Mouse (Mus musculus): Measurements from ENCODE around the gene Itgax. TPM values are rescaled to one million over a fixed set of nuclear protein-coding genes. Genes with fewer than 3 reads are reported as not detected.
"Not testable (repeated sequence)": the region's sequence is repeated elsewhere in the genome, so short reads cannot be mapped to it uniquely, and the experiment has no call there.

Gene Itgax
- polyA plus RNA-seq, 1 experiment from 2014 or later = not detected

DNA sequence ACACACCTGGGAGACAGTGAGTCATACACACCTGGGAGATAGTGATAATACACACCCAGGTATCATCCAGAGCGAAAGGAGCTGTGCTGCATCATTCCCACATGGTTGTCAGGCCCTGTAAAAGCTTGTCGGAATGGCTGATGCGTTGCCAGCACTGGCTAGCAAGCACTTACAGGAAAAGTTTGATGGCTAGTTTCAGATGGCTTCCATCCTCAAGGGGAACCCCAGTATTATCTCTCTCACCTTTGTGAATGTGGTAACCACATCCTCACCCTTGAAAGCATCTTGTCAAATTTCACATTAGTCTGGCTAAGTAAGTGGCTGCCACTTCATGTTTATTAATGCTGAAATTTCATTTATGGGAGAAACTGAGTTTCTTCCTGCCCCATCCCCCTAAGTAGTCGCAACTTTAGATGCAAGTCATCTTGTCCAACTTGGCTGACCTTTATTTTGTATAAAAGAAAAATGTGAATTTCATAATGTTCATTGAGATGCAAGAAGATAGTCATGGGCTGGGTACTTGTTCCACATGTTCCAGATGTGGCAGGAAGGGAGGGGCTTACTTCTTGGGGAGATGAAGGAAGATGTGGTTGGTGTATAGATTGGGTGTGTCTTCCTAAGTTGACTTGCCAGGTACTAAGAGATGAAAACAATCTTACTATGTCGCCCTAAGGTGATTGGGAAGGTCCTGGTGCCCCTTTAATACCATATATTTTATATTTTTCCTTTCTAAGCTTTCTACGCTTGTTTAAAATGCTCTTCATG lies 9.4 kb upstream of the Itgax start:
- no peaks in the 10 kb centered on the region for H3K36me3 ChIP-seq
- H3K27me3 ChIP-seq (ENCODE audit: low read depth, poor library complexity, severe bottlenecking) = no peaks in the 10 kb centered on the region
- no peaks in the 10 kb centered on the region for H3K4me1 ChIP-seq
- H3K9me3 ChIP-seq (replicated peaks) = no peaks in the 10 kb centered on the region
- no peak for DNase-seq (ENCODE audit: low spot score)
- H3K4me3 ChIP-seq = no peak overlapping the region
- 85% methylated on average over 6 of the region's 6 CpGs for WGBS
- H3K27ac ChIP-seq (replicated peaks) = no peak overlapping the region

DNA sequence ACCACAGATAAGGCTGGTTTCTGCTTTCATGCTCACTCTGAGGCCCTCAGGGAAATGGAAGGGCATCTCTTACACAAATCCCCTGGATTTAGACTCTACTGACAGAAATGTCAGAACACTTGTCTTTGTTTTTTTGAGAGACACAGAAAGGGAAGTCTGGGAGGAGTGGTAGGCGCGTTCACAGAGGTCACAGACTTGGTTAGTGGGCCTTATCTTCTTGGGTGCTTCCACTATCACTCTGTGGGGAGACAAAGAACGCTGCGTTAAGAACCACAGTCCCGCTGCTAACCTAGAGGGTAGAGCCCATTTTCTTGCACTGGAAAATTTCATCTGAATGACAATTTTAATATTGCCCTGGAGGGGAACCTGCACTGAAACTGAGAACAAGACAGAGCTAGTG lies 2.8 kb downstream of the Itgax start:
- 83% methylated on average over 5 of the region's 5 CpGs for WGBS
- no peak overlapping the region for H3K4me3 ChIP-seq
- H3K4me1 ChIP-seq = no peaks in the 10 kb centered on the region

DNA sequence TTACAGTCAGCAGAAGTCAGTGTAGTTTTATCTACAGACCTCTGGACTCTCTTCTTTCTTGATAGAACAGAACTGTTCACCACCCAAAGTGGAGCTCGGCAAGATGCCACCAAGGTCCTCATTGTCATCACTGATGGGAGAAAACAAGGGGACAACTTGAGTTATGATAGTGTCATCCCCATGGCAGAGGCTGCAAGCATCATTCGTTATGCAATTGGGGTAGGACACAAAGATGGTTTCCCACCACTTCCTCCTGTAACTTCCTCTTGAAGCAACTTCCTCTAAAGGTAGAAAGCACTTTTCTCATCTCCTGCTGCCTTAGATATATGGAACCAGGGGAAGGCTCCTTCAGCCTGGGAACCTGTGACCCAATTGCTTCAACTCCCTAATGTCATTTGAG lies 4.2 kb downstream of the Itgax start:
- no peak for DNase-seq (ENCODE audit: low spot score)
- Histone ChIP-seq H3K27ac (replicated peaks) (no peak overlapping the region), H3K36me3 (no peaks in the 10 kb centered on the region), H3K9me3 (replicated peaks) (no peaks in the 10 kb centered on the region), H3K27me3 (ENCODE audit: low read depth, poor library complexity, severe bottlenecking) (no peaks in the 10 kb centered on the region), H3K4me1 (no peaks in the 10 kb centered on the region), H3K4me3 (no peak overlapping the region)
- WGBS = 87% methylated on average over 2 of the region's 2 CpGs

More for the DNA sequence above, 2.8 kb downstream of the Itgax start:
- no peak overlapping the region for H3K27ac ChIP-seq (replicated peaks)
- H3K9me3 ChIP-seq (replicated peaks) = no peaks in the 10 kb centered on the region
- H3K27me3 ChIP-seq (ENCODE audit: low read depth, poor library complexity, severe bottlenecking) = no peaks in the 10 kb centered on the region
- H3K36me3 ChIP-seq = no peaks in the 10 kb centered on the region
- no peak for DNase-seq (ENCODE audit: low spot score)

DNA sequence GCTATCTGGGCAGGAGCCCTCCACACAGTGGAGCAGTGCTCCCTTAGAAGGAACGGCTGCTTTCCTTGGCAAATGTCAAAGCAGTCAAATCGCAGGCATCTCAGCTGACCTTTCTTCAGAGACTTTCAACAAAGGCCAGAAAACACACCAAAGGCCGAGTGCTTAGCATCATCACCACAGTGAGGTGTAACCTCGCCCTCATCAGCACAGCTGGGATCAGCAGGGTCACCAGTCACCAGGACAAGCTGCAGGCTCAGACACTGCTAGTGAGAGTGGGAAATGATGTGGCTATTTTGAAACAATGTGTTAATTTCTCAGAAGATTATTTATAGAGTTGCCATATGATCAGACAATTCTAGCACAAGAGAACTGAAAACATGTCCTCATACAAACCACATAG lies 7.6 kb downstream of the Itgax start:
- H3K4me3 ChIP-seq = no peak overlapping the region
- DNase-seq (ENCODE audit: low spot score) = no peak
- H3K27ac ChIP-seq (replicated peaks) = no peak overlapping the region
- WGBS = 58% methylated on average over 4 of the region's 4 CpGs
- no peaks in the 10 kb centered on the region for H3K27me3 ChIP-seq (ENCODE audit: low read depth, poor library complexity, severe bottlenecking)
- no peaks in the 10 kb centered on the region for H3K36me3 ChIP-seq
- no peaks in the 10 kb centered on the region for H3K4me1 ChIP-seq
- H3K9me3 ChIP-seq (replicated peaks) = no peaks in the 10 kb centered on the region

DNA sequence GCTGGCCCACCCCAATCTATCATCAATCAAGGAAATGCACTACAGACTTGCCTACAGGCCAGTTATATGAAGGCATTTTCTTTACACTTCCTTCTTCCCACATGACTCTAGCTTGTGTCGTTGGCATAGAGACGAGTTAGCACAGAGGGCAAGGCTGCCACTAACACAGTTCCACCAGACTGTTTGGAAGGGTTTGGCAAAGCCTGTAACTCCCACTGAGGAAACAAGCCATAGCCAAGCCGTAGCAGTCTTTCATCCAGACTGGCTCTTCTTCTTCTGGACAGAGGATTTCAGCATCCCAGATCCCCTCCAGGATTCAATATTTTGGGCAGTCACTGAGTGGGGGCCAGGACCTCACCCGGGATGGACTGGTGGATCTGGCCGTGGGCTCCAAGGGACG lies 10.3 kb downstream of the Itgax start:
- Histone ChIP-seq H3K4me3 (no peak overlapping the region), H3K36me3 (no peaks in the 10 kb centered on the region), H3K27me3 (ENCODE audit: low read depth, poor library complexity, severe bottlenecking) (no peaks in the 10 kb centered on the region), H3K4me1 (no peaks in the 10 kb centered on the region), H3K9me3 (replicated peaks) (no peaks in the 10 kb centered on the region), H3K27ac (replicated peaks) (no peak overlapping the region)
- DNase-seq (ENCODE audit: low spot score) = no peak
- WGBS = 95% methylated on average over 6 of the region's 6 CpGs

DNA sequence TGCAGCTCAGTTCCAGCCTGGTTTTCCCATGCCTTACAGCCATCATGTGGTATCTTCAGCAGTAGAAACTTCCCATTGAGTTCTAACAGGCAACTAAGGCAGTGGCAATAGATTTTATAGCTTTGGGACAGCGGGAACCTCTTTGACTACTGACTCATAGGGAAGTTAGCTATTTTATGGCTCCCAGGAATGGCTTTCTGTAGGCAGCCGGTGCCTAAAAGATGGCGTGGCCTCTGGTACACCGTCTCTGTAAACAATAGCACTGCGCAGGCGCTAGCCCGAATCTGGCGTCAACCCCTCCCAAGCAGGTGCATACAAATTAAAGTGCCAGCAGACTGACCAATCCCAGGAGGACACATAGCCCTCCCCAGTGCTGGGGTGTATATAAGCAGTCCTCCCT lies 21.6 kb downstream of the Itgax start:
- H3K4me1 ChIP-seq = no peaks in the 10 kb centered on the region
- no peak for DNase-seq (ENCODE audit: low spot score)
- no peaks in the 10 kb centered on the region for H3K36me3 ChIP-seq
- no peaks in the 10 kb centered on the region for H3K9me3 ChIP-seq (replicated peaks)
- H3K27me3 ChIP-seq (ENCODE audit: low read depth, poor library complexity, severe bottlenecking) = no peaks in the 10 kb centered on the region
- 92% methylated on average over 8 of the region's 8 CpGs for WGBS
- no peak overlapping the region for H3K27ac ChIP-seq (replicated peaks)
- no peak overlapping the region for H3K4me3 ChIP-seq

DNA sequence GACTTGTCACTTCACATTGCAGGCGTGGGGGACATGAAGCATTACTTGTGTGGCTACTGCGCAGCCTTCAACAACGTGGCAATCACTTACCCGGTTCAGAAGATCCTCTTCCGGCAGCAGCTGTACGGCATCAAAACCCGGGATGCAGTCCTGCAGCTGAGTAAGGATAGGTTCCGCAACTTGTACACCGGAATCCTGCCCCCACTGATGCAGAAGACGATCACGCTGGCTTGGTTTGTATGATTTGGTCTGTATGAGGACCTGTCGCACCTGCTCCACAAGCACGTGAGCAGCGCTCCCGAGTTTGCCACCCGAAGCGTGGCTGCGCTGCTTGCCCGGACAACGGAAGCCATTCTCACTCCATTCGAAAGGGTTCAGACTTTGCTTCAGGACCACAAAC lies 24.7 kb downstream of the Itgax start, which contains the start of gene Itgad:
Gene Itgad (plus strand): TSS at position 301 of the 400 bp plus-strand sequence.
- H3K27ac ChIP-seq (replicated peaks) = no peak within 1 kb of the TSS
- no peaks in the 10 kb centered on the region for H3K4me1 ChIP-seq
- H3K9me3 ChIP-seq (replicated peaks) = no peaks in the 10 kb centered on the region
- H3K4me3 ChIP-seq = no peak within 1 kb of the TSS
- H3K36me3 ChIP-seq = no peaks in the 10 kb centered on the region
- no peaks in the 10 kb centered on the region for H3K27me3 ChIP-seq (ENCODE audit: low read depth, poor library complexity, severe bottlenecking)
- DNase-seq (ENCODE audit: low spot score) = no peak
- 95% methylated on average over 21 of the region's 21 CpGs for WGBS

DNA sequence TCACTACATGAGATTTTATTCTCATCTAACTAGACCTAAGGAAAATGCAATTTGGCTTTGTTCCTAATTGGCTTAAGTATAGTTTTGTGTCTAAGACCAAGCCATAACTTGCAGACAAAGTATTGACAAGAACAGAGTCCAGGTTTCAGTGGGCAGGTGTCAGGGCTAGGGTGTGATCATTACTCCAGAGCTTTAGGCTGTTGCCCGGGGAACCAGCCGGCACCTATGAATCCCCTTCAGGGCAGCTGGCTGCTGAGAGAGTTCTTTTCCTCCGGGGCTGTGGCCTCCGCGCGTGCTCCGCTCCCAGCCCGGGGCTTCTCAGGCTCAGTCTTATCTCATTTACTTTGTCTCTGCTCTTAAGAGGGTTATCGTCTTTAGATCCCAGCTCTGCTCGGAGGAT lies 25.6 kb downstream of the Itgax start:
- H3K4me1 ChIP-seq = no peaks in the 10 kb centered on the region
- H3K27ac ChIP-seq (replicated peaks) = no peak overlapping the region

DNA sequence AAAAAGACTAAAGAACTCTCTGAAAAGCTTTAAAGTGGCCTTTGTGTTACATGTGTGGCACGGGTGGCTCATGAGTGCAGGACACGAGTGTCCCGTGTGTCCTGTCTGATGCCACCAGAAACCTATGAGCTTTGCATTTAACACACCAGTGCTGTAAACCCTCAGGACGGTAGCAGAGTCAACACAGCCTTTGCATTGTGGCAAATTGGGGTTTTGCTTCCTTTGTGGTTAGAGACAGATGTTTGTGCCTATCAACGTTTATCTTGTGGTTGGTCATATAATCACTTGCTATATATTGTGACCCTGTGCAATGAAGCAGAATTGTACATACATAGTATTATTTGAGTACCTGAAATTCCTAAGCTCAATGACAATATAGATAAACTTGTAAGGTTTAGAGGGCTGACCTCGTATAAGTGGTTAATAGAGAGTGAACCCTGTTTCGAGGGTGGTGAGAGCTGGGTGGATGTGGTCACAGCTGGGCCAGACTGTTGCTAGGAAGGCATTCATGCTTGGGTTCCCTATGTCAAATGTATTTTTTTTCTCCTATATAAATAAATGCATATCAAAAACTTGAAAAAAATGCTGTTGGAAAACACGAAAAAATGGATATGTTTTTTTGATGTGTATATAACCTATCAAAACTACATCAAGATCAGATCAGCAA lies 29.5 kb downstream of the Itgax start:
- 87% methylated on average over 8 of the region's 8 CpGs for WGBS

More for the DNA sequence above, 25.6 kb downstream of the Itgax start:
- Histone ChIP-seq H3K36me3 (no peaks in the 10 kb centered on the region), H3K4me3 (no peak overlapping the region), H3K9me3 (replicated peaks) (no peaks in the 10 kb centered on the region), H3K27me3 (ENCODE audit: low read depth, poor library complexity, severe bottlenecking) (no peaks in the 10 kb centered on the region)
- WGBS = 61% methylated on average over 10 of the region's 10 CpGs
- no peak for DNase-seq (ENCODE audit: low spot score)

DNA sequence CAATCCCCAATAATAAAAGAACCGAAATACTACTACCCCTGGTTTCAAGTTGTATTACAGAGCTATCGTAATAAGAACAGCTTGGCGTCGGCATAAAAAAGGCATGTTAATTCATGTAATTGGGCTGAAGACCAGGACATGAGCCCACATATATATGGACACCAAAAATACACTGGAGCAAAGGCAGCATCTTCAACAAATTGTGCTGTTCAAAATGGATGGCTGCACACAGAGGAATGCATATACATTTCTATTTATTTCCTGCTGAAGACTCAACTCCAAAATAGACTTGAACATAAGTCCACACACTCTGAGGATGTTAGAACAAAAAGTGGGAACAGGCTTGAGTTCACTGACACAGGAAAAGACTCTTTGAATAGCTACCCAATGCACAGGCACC lies 34.7 kb downstream of the Itgax start:
- no peaks in the 10 kb centered on the region for H3K27me3 ChIP-seq (ENCODE audit: low read depth, poor library complexity, severe bottlenecking)
- no peak overlapping the region for H3K4me3 ChIP-seq
- H3K9me3 ChIP-seq (replicated peaks) = no peaks in the 10 kb centered on the region
- DNase-seq (ENCODE audit: low spot score) = no peak
- 95% methylated on average over 4 of the region's 4 CpGs for WGBS
- H3K36me3 ChIP-seq = no peaks in the 10 kb centered on the region
- no peaks in the 10 kb centered on the region for H3K4me1 ChIP-seq
- no peak overlapping the region for H3K27ac ChIP-seq (replicated peaks)

More for the DNA sequence above, 29.5 kb downstream of the Itgax start:
- not testable (repeated sequence) for DNase-seq (ENCODE audit: low spot score); H3K9me3 ChIP-seq (replicated peaks); H3K4me1 ChIP-seq; H3K27me3 ChIP-seq (ENCODE audit: low read depth, poor library complexity, severe bottlenecking); H3K27ac ChIP-seq (replicated peaks); H3K4me3 ChIP-seq; H3K36me3 ChIP-seq

DNA sequence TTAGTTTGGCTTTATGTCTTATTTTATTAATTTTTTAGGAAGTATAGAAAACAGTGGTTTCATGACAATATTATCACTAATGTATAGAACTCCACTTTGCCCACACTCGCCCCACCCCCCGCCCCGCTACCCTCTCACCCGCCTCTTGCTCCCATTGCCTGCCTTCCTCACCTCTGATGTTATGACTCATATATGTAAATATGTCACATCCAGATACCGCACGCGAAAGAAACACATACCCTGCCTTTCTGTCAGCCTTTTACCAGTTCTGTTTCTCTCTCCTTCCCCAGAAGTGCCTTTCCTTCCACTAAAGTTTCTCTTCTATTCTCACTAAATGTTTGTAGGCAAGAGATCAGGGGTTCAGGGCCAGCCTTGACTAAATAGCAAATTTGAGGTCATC lies 37.0 kb downstream of the Itgax start:
- Histone ChIP-seq H3K27ac (replicated peaks) (no peak overlapping the region), H3K4me3 (no peak overlapping the region), H3K36me3 (no peaks in the 10 kb centered on the region), H3K9me3 (replicated peaks) (no peaks in the 10 kb centered on the region), H3K27me3 (ENCODE audit: low read depth, poor library complexity, severe bottlenecking) (no peaks in the 10 kb centered on the region), H3K4me1 (no peaks in the 10 kb centered on the region)
- WGBS = 91% methylated on average over 7 of the region's 7 CpGs
- DNase-seq (ENCODE audit: low spot score) = no peak

DNA sequence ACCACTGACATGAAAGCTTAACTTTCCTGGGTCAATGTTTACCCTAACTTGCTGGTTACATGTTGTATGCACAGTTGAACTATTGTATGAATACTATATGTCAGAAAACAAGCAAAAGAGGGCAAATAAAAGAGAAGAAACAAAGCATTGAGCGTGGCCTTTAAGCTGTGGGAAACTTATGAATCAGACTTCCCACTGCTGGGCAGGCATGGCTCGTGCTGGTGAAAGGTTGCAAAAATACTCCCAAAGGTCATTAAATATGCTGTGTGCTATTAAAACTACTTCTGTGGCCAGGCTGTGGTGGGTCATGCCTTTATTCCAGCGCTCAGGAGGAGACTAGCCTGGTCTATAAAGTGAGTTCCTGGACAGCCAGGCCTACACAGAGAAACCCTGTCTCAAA lies 40.6 kb downstream of the Itgax start:
- no peaks in the 10 kb centered on the region for H3K9me3 ChIP-seq (replicated peaks)

DNA sequence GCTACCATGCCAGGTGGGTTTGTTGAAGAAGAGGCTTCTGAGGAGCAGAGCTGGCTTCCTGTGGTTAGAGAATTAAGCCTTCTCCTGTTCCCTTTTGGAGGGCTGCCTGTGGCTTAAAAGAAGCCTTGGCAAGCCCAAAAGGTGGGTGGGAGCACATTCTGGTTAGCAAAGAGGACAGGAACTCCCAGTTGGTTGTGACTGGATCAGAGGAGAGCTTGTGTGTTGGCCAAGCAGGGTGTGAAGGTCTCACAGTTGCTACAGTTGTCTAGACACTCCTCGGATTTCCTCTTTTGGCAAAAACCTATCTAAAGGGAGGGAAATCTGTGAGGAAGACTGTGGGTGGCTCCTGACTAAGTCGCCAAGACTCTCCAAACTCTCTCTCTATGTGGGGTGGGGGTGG lies 49.0 kb downstream of the Itgax start:
- Histone ChIP-seq H3K27me3 (ENCODE audit: low read depth, poor library complexity, severe bottlenecking) (no peaks in the 10 kb centered on the region), H3K36me3 (no peaks in the 10 kb centered on the region), H3K4me1 (no peaks in the 10 kb centered on the region), H3K4me3 (no peak overlapping the region), H3K9me3 (replicated peaks) (no peaks in the 10 kb centered on the region), H3K27ac (replicated peaks) (no peak overlapping the region)
- WGBS = 70% methylated on average over 2 of the region's 2 CpGs
- no peak for DNase-seq (ENCODE audit: low spot score)

More for the DNA sequence above, 40.6 kb downstream of the Itgax start:
- DNase-seq (ENCODE audit: low spot score) = no peak
- 81% methylated on average over 3 of the region's 3 CpGs for WGBS
- H3K4me3 ChIP-seq = no peak overlapping the region
- H3K27me3 ChIP-seq (ENCODE audit: low read depth, poor library complexity, severe bottlenecking) = no peaks in the 10 kb centered on the region
- H3K36me3 ChIP-seq = no peaks in the 10 kb centered on the region
- H3K27ac ChIP-seq (replicated peaks) = no peak overlapping the region
- no peaks in the 10 kb centered on the region for H3K4me1 ChIP-seq
